Mouse (Mus musculus): ENCODE data around the gene Ube2a.

Gene Ube2a

GRCm38 (mm10) chrX:36901655-36902054 is 28.0 kb downstream of the Ube2a start:
- no peak for DNase-seq (ENCODE audit: low spot score)

GRCm38 (mm10) chrX:36902321-36903114 is 28.8 kb downstream of the Ube2a start, which contains the start of gene Nkrf:
Nkrf (minus strand) TSS chrX:36902899.
- DNase-seq (ENCODE audit: low spot score) = peak; percentile 9

- peak; percentile 83 for DNase-seq (ENCODE audit: low spot score)
These were observed 29.5 kb downstream of the Ube2a start for GRCm38 (mm10) chrX:36903115-36903768.

- no peak for DNase-seq (ENCODE audit: low spot score)
These were observed 32.8 kb downstream of the Ube2a start for GRCm38 (mm10) chrX:36906539-36906938.

- DNase-seq (ENCODE audit: low spot score) = peak; percentile 11
These were observed 37.6 kb downstream of the Ube2a start for GRCm38 (mm10) chrX:36911343-36911742.

- no peak for DNase-seq (ENCODE audit: low spot score)
These were observed 44.0 kb downstream of the Ube2a start for GRCm38 (mm10) chrX:36917749-36918148.

GRCm38 (mm10) chrX:36921346-36921745 is 47.6 kb downstream of the Ube2a start:
- no peak for DNase-seq (ENCODE audit: low spot score)

GRCm38 (mm10) chrX:36928791-36929190 is 55.1 kb downstream of the Ube2a start:
- DNase-seq (ENCODE audit: low spot score) = no peak

GRCm38 (mm10) chrX:36929694-36930093 is 56.0 kb downstream of the Ube2a start:
- DNase-seq (ENCODE audit: low spot score) = no peak

GRCm38 (mm10) chrX:36930574-36930973 is 56.9 kb downstream of the Ube2a start:
- DNase-seq (ENCODE audit: low spot score) = no peak
